Mouse (Mus musculus) heart, embryonic 13.5 days (tissue): ENCODE results near the gene Smad9. TPM values are rescaled to one million over a fixed set of nuclear protein-coding genes. Genes with fewer than 3 reads are reported as not detected.

Source experiments
- ATAC-seq: fragments of 200-750 bp; cut with Nextera tagmentation; 2 replicates; pipeline ENCODE4 v1.8.0; 2017; ENCODE audit warnings: moderate TSS enrichment; ENCODE audit not compliant: insufficient number of reproducible peaks, low FRiP score, low TSS enrichment; ENCODE audit errors: extremely low read depth
- H3K27ac ChIP-seq: fragments of 300-500 bp; sonication (generic); replicated peaks from 2 replicates; pipeline ENCODE4 v1.5.1; 2015; ENCODE audit warnings: moderate library complexity, mild to moderate bottlenecking, inconsistent platforms
- H3K27me3 ChIP-seq: fragments of 300-500 bp; sonication (generic); replicated peaks from 2 replicates; pipeline ENCODE4 v1.6.1; 2015; ENCODE audit warnings: mild to moderate bottlenecking, inconsistent platforms
- H3K36me3 ChIP-seq: fragments of 300-500 bp; sonication (generic); 2 replicates; pipeline ENCODE4 v1.6.1; 2015; ENCODE audit warnings: mild to moderate bottlenecking, inconsistent platforms
- H3K4me1 ChIP-seq: fragments of 300-500 bp; sonication (generic); 2 replicates; pipeline ENCODE4 v1.6.1; 2015; ENCODE audit warnings: inconsistent platforms
- H3K4me2 ChIP-seq: fragments of 300-500 bp; sonication (generic); 2 replicates; pipeline ENCODE4 v1.6.1; 2015; ENCODE audit warnings: inconsistent platforms, mild to moderate bottlenecking, moderate library complexity
- H3K4me3 ChIP-seq: fragments of 300-500 bp; sonication (generic); 2 replicates; pipeline ENCODE4 v1.5.1; 2015; ENCODE audit warnings: moderate library complexity, mild to moderate bottlenecking, inconsistent platforms
- H3K9ac ChIP-seq: fragments of 300-500 bp; sonication (generic); 2 replicates; pipeline ENCODE4 v1.6.1; 2015; ENCODE audit warnings: inconsistent platforms, mild to moderate bottlenecking, moderate library complexity
- H3K9me3 ChIP-seq: fragments of 300-500 bp; sonication (generic); 2 replicates; pipeline ENCODE4 v1.6.1; 2016; ENCODE audit warnings: inconsistent platforms
- WGBS: fragments of 180-500 bp; shearing (Covaris S2); methylation state at CpG from one replicate; pipeline ENCODE4 v1.1.7; 2015; ENCODE audit warnings: mixed read lengths; 5-methylcytosine and 5-hydroxymethylcytosine counted together
- polyA plus RNA-seq: library from polyadenylated mRNA; unstranded; fragments of >200 nt; fragmentation: Nextera tagmentation; extraction: Ambion mirVana; gene quantifications from 2 replicates; pipeline ENCODE4 v1.2.1, GENCODE M21; 2015

The Smad9 gene
- polyA plus RNA-seq, 1 experiment from 2014 or later, result 0.75 TPM

GRCm38 (mm10) chr3:54813418-54813988 is 58.1 kb downstream of the Smad9 start:
- H3K9ac ChIP-seq, result no peak overlapping the region
- no peaks in the 10 kb centered on the region for H3K4me1 ChIP-seq
- no peak for ATAC-seq
- no peaks in the 10 kb centered on the region for H3K36me3 ChIP-seq
- H3K27ac ChIP-seq, result no peak overlapping the region
- H3K9me3 ChIP-seq, result no peaks in the 10 kb centered on the region
- no peak overlapping the region for H3K4me3 ChIP-seq
- H3K4me2 ChIP-seq, result no peak overlapping the region
- WGBS, result 64% methylated on average over 6 of the region's 6 CpGs
- peaks cover 12% of the 10 kb centered on the region for H3K27me3 ChIP-seq

GRCm38 (mm10) chr3:54814622-54815021 is 59.2 kb downstream of the Smad9 start:
- no peaks in the 10 kb centered on the region for H3K4me1 ChIP-seq
- H3K9me3 ChIP-seq, result no peaks in the 10 kb centered on the region
- H3K4me3 ChIP-seq, result no peak overlapping the region
- no peaks in the 10 kb centered on the region for H3K36me3 ChIP-seq
- 76% methylated on average over 6 of the region's 6 CpGs for WGBS
- no peak overlapping the region for H3K4me2 ChIP-seq
- H3K27ac ChIP-seq, result no peak overlapping the region
- no peak overlapping the region for H3K9ac ChIP-seq
- H3K27me3 ChIP-seq, result peaks cover 14% of the 10 kb centered on the region
- ATAC-seq, result no peak

- Histone ChIP-seq H3K9me3 (no peaks in the 10 kb centered on the region), H3K27me3 (peaks cover 14% of the 10 kb centered on the region), H3K27ac (no peak overlapping the region), H3K4me3 (no peak overlapping the region), H3K4me1 (no peaks in the 10 kb centered on the region), H3K4me2 (no peak overlapping the region), H3K9ac (no peak overlapping the region), H3K36me3 (no peaks in the 10 kb centered on the region)
- no peak for ATAC-seq
- 17% methylated on average over 3 of the region's 3 CpGs for WGBS
Measured at GRCm38 (mm10) chr3:54815292-54815691, 59.9 kb downstream of the Smad9 start.

- no peaks in the 10 kb centered on the region for H3K36me3 ChIP-seq
- H3K4me1 ChIP-seq, result no peaks in the 10 kb centered on the region
- no peak overlapping the region for H3K4me3 ChIP-seq
- ATAC-seq, result no peak
- H3K27me3 ChIP-seq, result 0 out of 2 replicates have a peak, but pooled peaks cover 2% of the 10 kb centered on the region
- 69% methylated on average over 5 of the region's 5 CpGs for WGBS
- no peak overlapping the region for H3K9ac ChIP-seq
- H3K4me2 ChIP-seq, result no peak overlapping the region
- H3K9me3 ChIP-seq, result no peaks in the 10 kb centered on the region
- H3K27ac ChIP-seq, result no peak overlapping the region
Measured at GRCm38 (mm10) chr3:54822526-54822925, 67.1 kb downstream of the Smad9 start.

- Histone ChIP-seq H3K27me3 (no peaks in the 10 kb centered on the region), H3K4me2 (no peak overlapping the region), H3K9me3 (no peaks in the 10 kb centered on the region), H3K4me3 (no peak overlapping the region), H3K4me1 (no peaks in the 10 kb centered on the region), H3K36me3 (no peaks in the 10 kb centered on the region), H3K27ac (no peak overlapping the region), H3K9ac (no peak overlapping the region)
- no peak for ATAC-seq
- WGBS, result 83% methylated on average over 3 of the region's 3 CpGs
Measured at GRCm38 (mm10) chr3:54832491-54832890, 77.1 kb downstream of the Smad9 start.

GRCm38 (mm10) chr3:54835421-54835820 is 80.0 kb downstream of the Smad9 start:
- Histone ChIP-seq H3K4me3 (no peak overlapping the region), H3K27me3 (no peaks in the 10 kb centered on the region), H3K4me1 (no peaks in the 10 kb centered on the region), H3K36me3 (no peaks in the 10 kb centered on the region), H3K4me2 (no peak overlapping the region), H3K9me3 (no peaks in the 10 kb centered on the region), H3K27ac (no peak overlapping the region), H3K9ac (no peak overlapping the region)
- WGBS, result 68% methylated on average over 2 of the region's 2 CpGs
- no peak for ATAC-seq

Other genes with a start within 250 kb of the Smad9 start
- gene Supt20, start 62.8 kb upstream of the Smad9 start, polyA plus RNA-seq, result 61.4 and 61.9 TPM in 2 replicates
- gene Gm21958, start 41.2 kb upstream of the Smad9 start, polyA plus RNA-seq, result 0.32 and 0.48 TPM in 2 replicates
- 78.9 and 87.1 TPM in 2 replicates for gene Exosc8, start 20.2 kb upstream of the Smad9 start, polyA plus RNA-seq
- 33.7 and 35.1 TPM in 2 replicates for gene Alg5, start 20.0 kb upstream of the Smad9 start, polyA plus RNA-seq
- 22.6 and 26.0 TPM in 2 replicates for gene Rfxap, start 52.2 kb downstream of the Smad9 start, polyA plus RNA-seq
- 0.12 and 0.15 TPM in 2 replicates for gene Sertm1, start 160.3 kb downstream of the Smad9 start, polyA plus RNA-seq